Mouse (Mus musculus): ENCODE measurements at regions not wholly inside any gene's neighbourhood (a gene's known extent, or its start where the extent isn't known, plus 50 kb on each side); places are given as distances from the start of the nearest gene placed in this dataset.

DNA sequence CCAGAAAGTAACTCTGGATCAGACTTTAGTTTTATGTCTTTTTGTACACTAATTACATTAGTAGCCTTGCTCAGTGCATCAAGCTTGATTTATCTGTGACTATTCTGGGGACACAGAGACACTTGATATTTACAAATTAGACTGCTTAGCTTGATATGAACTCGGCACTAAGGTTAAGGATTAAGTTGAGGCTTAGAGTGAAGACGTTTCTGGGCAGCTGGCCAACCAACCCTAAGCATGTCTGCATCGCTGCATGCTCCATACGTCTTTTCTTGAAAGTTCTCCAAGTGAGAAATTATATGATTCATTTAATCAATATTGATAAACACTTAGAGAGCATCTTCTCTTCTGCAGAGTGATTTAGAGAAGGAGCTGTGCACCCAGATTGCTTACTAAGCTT is 352.6 kb upstream of the Slitrk1 start:
- DNase-seq (peak; percentile 20), ATAC-seq (ENCODE audit: low FRiP score, low TSS enrichment) (no peak)
- no peaks in the 10 kb centered on the region for H3K4me1 ChIP-seq (ENCODE audit: control insufficient read depth, insufficient read depth, low read length)
- no peak overlapping the region for H3K4me2 ChIP-seq (ENCODE audit: low read length)
- no peaks in the 10 kb centered on the region for H3K36me3 ChIP-seq (ENCODE audit: control insufficient read depth, insufficient read depth, low read length)
- 53% methylated on average over 4 of the region's 4 CpGs for WGBS
- H3K27ac ChIP-seq (replicated peaks; ENCODE audit: low read depth, low read length): no peak overlapping the region
- no peaks in the 10 kb centered on the region for H3K27me3 ChIP-seq (ENCODE audit: control insufficient read depth, insufficient read depth, low read length)
- H3K9ac ChIP-seq (replicated peaks; ENCODE audit: low read length): no peak overlapping the region
- no peaks in the 10 kb centered on the region for H3K9me3 ChIP-seq (ENCODE audit: control insufficient read depth, low read length)
- H3K4me3 ChIP-seq (replicated peaks; ENCODE audit: low read depth, low read length): no peak overlapping the region

DNA sequence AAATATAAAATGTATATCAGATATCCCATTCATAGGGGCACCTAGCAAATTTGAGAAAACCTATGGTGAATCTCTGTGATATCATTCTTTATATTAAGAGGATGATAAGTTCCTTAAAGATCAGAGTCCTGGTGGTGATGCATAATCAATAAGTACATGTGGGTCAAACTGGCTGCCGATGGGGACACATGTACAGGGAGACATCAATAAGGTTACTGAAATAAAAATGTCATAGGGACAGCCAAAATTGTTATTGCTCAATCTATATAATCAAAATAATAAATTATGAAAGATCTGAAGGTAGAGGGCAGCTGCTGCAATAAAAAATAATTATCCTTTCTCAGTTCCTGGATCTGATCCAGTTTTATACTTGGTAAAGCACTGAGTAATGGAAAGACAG is 348.0 kb upstream of the Slitrk1 start:
- no peaks in the 10 kb centered on the region for H3K36me3 ChIP-seq (ENCODE audit: control insufficient read depth, insufficient read depth, low read length)
- DNase-seq (no peak), ATAC-seq (ENCODE audit: low FRiP score, low TSS enrichment) (no peak)
- 87% methylated on average over 1 of the region's 1 CpGs for WGBS
- no peaks in the 10 kb centered on the region for H3K4me1 ChIP-seq (ENCODE audit: control insufficient read depth, insufficient read depth, low read length)
- no peaks in the 10 kb centered on the region for H3K9me3 ChIP-seq (ENCODE audit: control insufficient read depth, low read length)
- H3K9ac ChIP-seq (replicated peaks; ENCODE audit: low read length): no peak overlapping the region
- H3K4me3 ChIP-seq (replicated peaks; ENCODE audit: low read depth, low read length): no peak overlapping the region
- no peak overlapping the region for H3K4me2 ChIP-seq (ENCODE audit: low read length)
- no peak overlapping the region for H3K27ac ChIP-seq (replicated peaks; ENCODE audit: low read depth, low read length)
- no peaks in the 10 kb centered on the region for H3K27me3 ChIP-seq (ENCODE audit: control insufficient read depth, insufficient read depth, low read length)

DNA sequence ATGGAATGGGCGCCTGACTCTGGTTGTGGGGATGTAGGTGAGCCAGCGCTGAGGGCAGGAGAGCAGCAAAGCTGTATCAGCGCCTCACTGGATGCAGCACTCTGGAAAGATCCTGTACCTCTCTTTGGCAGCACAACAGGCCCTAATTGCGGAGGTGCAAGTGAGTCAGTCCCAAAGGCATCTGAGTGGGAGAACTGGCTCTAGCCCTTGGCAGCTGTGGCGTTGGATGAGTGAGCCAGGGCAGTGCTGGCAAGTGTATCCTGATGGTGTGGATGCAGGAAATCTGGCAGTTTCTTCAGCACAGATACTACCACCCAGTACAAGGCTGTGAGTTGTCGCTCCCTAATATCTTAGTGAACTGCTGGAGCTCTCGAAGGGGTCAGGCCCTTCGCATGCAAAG is 300.9 kb upstream of the Slitrk1 start:
- no peaks in the 10 kb centered on the region for H3K27me3 ChIP-seq (ENCODE audit: control insufficient read depth, insufficient read depth, low read length)
- 89% methylated on average over 8 of the region's 8 CpGs for WGBS
- no peak overlapping the region for H3K27ac ChIP-seq (replicated peaks; ENCODE audit: low read depth, low read length)
- no peak overlapping the region for H3K4me3 ChIP-seq (replicated peaks; ENCODE audit: low read depth, low read length)
- no peak overlapping the region for H3K9ac ChIP-seq (replicated peaks; ENCODE audit: low read length)
- ATAC-seq (ENCODE audit: low FRiP score, low TSS enrichment) (0 out of 2 replicates have a peak, but pooled peaks have one; percentile 32), DNase-seq (no peak)
- no peaks in the 10 kb centered on the region for H3K4me1 ChIP-seq (ENCODE audit: control insufficient read depth, insufficient read depth, low read length)
- no peaks in the 10 kb centered on the region for H3K36me3 ChIP-seq (ENCODE audit: control insufficient read depth, insufficient read depth, low read length)
- no peak overlapping the region for H3K4me2 ChIP-seq (ENCODE audit: low read length)
- no peaks in the 10 kb centered on the region for H3K9me3 ChIP-seq (ENCODE audit: control insufficient read depth, low read length)

DNA sequence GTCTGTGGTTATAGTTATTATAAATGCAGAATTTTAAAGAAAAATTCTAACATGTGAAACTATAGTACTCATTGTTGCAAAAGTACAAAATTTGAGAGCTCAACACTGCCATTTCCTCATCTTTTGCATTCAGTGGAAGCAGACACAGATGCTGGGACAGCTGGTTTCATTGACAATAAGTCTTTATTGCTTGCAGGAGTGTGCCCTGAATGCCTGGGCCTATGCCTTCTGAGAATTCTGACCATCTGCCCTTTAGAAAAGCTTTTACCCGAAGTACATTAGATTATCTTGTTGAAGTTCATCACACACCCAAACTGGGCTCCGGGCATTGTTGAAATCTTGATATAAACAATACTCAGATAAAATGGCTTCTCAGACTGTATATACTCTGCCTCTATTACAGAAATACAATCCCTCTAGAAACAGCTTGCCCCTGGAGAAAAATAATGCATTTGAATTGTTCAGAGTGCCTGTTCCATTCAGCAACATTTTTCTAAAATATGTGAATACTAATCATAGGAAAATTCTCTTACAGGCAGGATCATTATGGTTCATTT is 266.1 kb upstream of the Slitrk1 start:
- Histone ChIP-seq H3K4me2 (ENCODE audit: low read length) (no peak overlapping the region), H3K27ac (replicated peaks; ENCODE audit: low read depth, low read length) (no peak overlapping the region), H3K9ac (replicated peaks; ENCODE audit: low read length) (no peak overlapping the region), H3K9me3 (ENCODE audit: control insufficient read depth, low read length) (no peaks in the 10 kb centered on the region), H3K4me1 (ENCODE audit: control insufficient read depth, insufficient read depth, low read length) (no peaks in the 10 kb centered on the region), H3K36me3 (ENCODE audit: control insufficient read depth, insufficient read depth, low read length) (no peaks in the 10 kb centered on the region), H3K4me3 (replicated peaks; ENCODE audit: low read depth, low read length) (no peak overlapping the region), H3K27me3 (ENCODE audit: control insufficient read depth, insufficient read depth, low read length) (no peaks in the 10 kb centered on the region)
- no peak; the same call in 1 of the 2 replicates for ATAC-seq (ENCODE audit: low FRiP score, low TSS enrichment)
- 54% methylated on average over 2 of the region's 2 CpGs for WGBS
- peak; percentile 27 for DNase-seq

DNA sequence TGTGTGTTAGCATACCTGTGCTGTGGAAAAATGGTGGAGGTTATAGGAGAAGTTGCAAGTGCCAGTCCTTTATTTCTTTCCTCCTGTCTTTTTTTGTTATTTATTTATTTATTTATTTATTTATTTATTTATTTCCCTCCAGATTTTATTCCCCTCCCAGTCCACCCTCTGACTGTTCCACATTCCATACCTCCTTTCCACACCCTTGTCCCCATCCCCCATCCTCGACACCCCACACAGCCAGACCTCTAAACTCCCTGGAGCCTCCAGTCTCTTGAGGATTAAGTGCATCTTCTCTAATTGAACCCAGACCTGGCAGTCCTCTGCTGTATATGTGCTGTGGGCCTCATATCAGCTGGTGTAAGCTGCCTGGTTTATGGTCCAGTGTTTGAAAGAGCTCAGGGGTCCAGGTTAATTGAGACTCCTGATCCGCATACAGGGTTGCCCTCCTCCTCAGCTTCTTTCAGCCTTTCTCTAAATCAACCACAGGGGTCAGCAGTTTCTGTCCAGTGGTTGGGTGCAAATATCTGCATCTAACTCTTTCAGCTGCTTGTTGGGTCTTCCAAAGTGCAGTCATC is 262.7 kb upstream of the Slitrk1 start:
- H3K4me3 ChIP-seq (replicated peaks; ENCODE audit: low read depth, low read length): no peak overlapping the region
- H3K9me3 ChIP-seq (ENCODE audit: control insufficient read depth, low read length): no peaks in the 10 kb centered on the region
- H3K4me1 ChIP-seq (ENCODE audit: control insufficient read depth, insufficient read depth, low read length): no peaks in the 10 kb centered on the region
- DNase-seq: no peak
- H3K4me2 ChIP-seq (ENCODE audit: low read length): no peak overlapping the region
- H3K27me3 ChIP-seq (ENCODE audit: control insufficient read depth, insufficient read depth, low read length): no peaks in the 10 kb centered on the region
- WGBS: 82% methylated on average over 2 of the region's 2 CpGs
- no peak overlapping the region for H3K9ac ChIP-seq (replicated peaks; ENCODE audit: low read length)
- H3K36me3 ChIP-seq (ENCODE audit: control insufficient read depth, insufficient read depth, low read length): no peaks in the 10 kb centered on the region
- 0 out of 2 replicates have a peak, but pooled peaks have one; percentile 27 for ATAC-seq (ENCODE audit: low FRiP score, low TSS enrichment)
- no peak overlapping the region for H3K27ac ChIP-seq (replicated peaks; ENCODE audit: low read depth, low read length)

DNA sequence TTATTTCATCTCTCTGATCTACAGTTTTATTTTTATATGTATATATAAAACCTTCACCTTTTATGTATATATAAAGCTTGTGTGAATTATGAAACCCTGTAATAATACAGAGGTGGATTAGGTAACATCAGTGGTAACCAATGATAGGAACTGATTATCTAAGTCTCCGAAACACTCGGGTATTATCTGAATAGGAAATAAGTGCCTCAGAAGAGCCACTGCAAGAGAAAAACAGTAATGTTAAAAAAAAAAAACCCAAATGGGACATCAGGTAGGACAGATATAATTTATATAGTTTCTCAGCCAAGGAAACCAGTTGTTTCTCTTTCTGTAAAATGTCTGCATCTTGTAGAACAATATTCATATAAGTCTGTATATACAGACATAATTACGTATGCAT is 261.9 kb upstream of the Slitrk1 start:
- no peak overlapping the region for H3K4me2 ChIP-seq (ENCODE audit: low read length)
- H3K36me3 ChIP-seq (ENCODE audit: control insufficient read depth, insufficient read depth, low read length): no peaks in the 10 kb centered on the region
- no peak overlapping the region for H3K9ac ChIP-seq (replicated peaks; ENCODE audit: low read length)
- H3K4me3 ChIP-seq (replicated peaks; ENCODE audit: low read depth, low read length): no peak overlapping the region
- no peaks in the 10 kb centered on the region for H3K9me3 ChIP-seq (ENCODE audit: control insufficient read depth, low read length)
- ATAC-seq (ENCODE audit: low FRiP score, low TSS enrichment) (no peak), DNase-seq (no peak)
- WGBS: 94% methylated on average over 3 of the region's 3 CpGs
- H3K4me1 ChIP-seq (ENCODE audit: control insufficient read depth, insufficient read depth, low read length): no peaks in the 10 kb centered on the region
- no peaks in the 10 kb centered on the region for H3K27me3 ChIP-seq (ENCODE audit: control insufficient read depth, insufficient read depth, low read length)
- no peak overlapping the region for H3K27ac ChIP-seq (replicated peaks; ENCODE audit: low read depth, low read length)

All from midbrain, embryonic 14.5 days (tissue).